Mouse (Mus musculus) embryonic fibroblast, embryonic 13.5 days (primary cell): ENCODE results near the gene Ttll1.

ENCODE experiments used
- CTCF ChIP-seq: IDR thresholded peaks from 2 replicates; pipeline ENCODE4 v1.5.1; 2011; ENCODE audit warnings: mild to moderate bottlenecking, control low read depth, low read length, moderate library complexity, borderline replicate concordance; ENCODE audit not compliant: insufficient read depth
- POLR2A ChIP-seq: IDR thresholded peaks from 2 replicates; pipeline ENCODE4 v1.6.1; 2011; ENCODE audit warnings: low read depth, mild to moderate bottlenecking, control low read depth, low read length, moderate library complexity

DNA sequence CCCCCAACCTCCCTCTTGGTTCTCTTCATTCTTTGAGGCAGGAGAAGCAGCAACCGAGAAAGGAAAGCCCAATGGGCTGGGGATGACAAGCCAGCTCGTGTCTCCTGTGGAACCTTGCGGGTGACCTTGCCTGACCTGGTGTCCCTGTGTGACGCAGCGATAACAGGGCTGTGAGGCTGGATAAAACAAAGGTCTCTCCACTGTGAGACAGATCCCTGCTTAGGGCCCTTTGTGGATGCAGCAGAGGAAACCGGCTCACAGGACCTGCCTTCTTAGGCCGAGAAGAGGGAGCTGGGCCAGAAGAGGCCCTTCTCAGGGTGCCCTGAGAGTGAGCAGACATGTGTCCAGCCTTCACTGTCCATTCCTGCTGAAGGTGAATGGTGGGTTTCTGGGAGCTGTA lies 12.5 kb upstream of the Ttll1 start:
- TF ChIP-seq POLR2A (no peak), CTCF (no peak)
